ENCODE assay signal across 13 mouse cellular contexts in the genomic region with DNA sequence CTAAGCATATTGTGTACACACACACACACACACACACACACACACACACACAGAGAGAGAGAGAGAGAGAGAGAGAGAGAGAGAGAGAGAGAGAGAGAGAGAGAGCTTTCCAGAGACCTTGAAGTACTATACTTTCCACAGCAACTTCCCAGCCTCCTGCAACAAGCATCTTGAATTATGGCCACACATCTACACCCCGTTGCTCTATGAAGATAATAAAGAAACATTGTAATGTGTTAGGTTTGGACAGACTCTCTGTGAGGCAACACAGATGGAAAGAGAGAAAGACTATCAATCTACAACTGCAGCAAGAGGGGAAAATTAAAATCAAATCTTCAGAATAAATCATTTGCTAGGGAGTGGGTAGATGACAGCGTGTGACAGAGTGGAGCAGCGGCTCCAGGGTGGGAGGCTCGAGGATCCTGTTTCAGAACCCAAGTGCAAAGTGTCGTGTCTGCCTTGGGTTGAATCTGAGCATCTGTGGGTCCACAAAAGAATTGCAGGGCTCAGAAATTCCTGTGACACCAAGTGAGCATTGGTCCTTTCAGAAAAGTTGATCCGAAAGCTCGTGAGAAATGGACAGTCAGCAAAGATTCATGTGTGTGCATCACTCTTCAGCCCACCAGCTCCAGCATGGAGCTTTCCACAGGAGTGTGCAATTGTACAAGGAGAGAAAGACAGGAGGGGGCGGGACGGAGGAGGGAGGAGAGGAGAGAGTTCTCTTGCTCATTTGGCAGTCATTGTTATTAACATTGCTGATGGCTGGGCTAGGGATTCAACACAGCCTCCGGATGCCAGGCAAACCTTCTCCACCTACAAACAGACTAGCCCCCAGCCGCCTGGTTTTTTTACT.
DNase-seq lines count a peak whose midpoint lies in the region; ATAC-seq and TF ChIP-seq lines count a peak whose summit lies in the region.
"Had no signal": no experiment of that assay in that cellular context is flagged by ENCODE, and none has a peak within 500 bp of the region (broad histone marks: within the 10 kb centered on the region; RNA-seq: fewer than 3 reads in every experiment).

No protein-coding gene starts in this region.

- no peaks in the 10 kb centered on the region for H3K27me3 ChIP-seq in kidney, postnatal 0 days (ENCODE audit: insufficient read depth, low read length)
- H3K27me3 ChIP-seq in kidney, adult 2 months (replicated peaks; ENCODE audit: control insufficient read depth, insufficient read depth, low read length): no peaks in the 10 kb centered on the region
- no peaks in the 10 kb centered on the region for H3K27me3 ChIP-seq in intestine, postnatal 0 days (replicated peaks; ENCODE audit: control insufficient read depth, insufficient read depth, low read length)

- no peaks in the 10 kb centered on the region for H3K36me3 ChIP-seq in kidney, postnatal 0 days (ENCODE audit: insufficient read depth, low read length)
- H3K36me3 ChIP-seq in kidney, adult 2 months (ENCODE audit: control insufficient read depth, insufficient read depth, low read length): no peaks in the 10 kb centered on the region
- no peaks in the 10 kb centered on the region for H3K36me3 ChIP-seq in intestine, postnatal 0 days (ENCODE audit: control insufficient read depth, insufficient read depth)

- peak; percentile 54 for ATAC-seq in kidney, postnatal 0 days (replicated peaks; ENCODE audit: low FRiP score, low read depth)
- no peak for ATAC-seq in intestine, postnatal 0 days

- TF ChIP-seq CTCF in kidney, postnatal 0 days (IDR thresholded peaks at IDR 0.05; ENCODE audit: low read depth): peak; percentile 41; the same call in 1 of the 2 replicates
- TF ChIP-seq CTCF in kidney, adult 2 months (conservative IDR thresholded peaks at IDR 0.05; ENCODE audit: insufficient read depth, insufficient read length, low read depth, low read length): no peak
- TF ChIP-seq CTCF in intestine, postnatal 0 days (IDR thresholded peaks at IDR 0.05; ENCODE audit: low read depth): peak; percentile 32; the same call in 1 of the 2 replicates

- TF ChIP-seq POLR2A in kidney, adult 2 months (IDR thresholded peaks at IDR 0.05; ENCODE audit: low read depth, low read length): no peak

- peak; percentile 54 for DNase-seq in kidney, postnatal 0 days (ENCODE audit: low spot score)
- DNase-seq in kidney, adult 2 months: no peak
- peak; percentile 1 for DNase-seq in right cerebral cortex, adult 18-20 months
- DNase-seq in right cerebral cortex, postnatal 25 days: no peak
- no peak for DNase-seq in left cerebral cortex, postnatal 36 days (ENCODE audit: low spot score in 2 of 2)
- no peak for DNase-seq in lung, adult 18-20 months
- DNase-seq: cerebellum, adult 9-11 months; heart, adult 11 months; heart, postnatal 14 days; kidney, adult 18-20 months; lung, postnatal 10 days; midbrain, embryonic 14.5 days had no signal

- peak overlapping the region; percentile 27; the same call in 1 of the 2 replicates for H3K4me2 ChIP-seq in kidney, postnatal 0 days (ENCODE audit: low read length)
- no peak overlapping the region for H3K4me2 ChIP-seq in intestine, postnatal 0 days (replicated peaks; ENCODE audit: low read depth)

- no peaks in the 10 kb centered on the region for H3K9me3 ChIP-seq in kidney, postnatal 0 days (replicated peaks; ENCODE audit: low read length)
- H3K9me3 ChIP-seq in intestine, postnatal 0 days (ENCODE audit: control insufficient read depth): no peaks in the 10 kb centered on the region

- H3K9ac ChIP-seq in kidney, postnatal 0 days (ENCODE audit: low read depth, low read length): no peak overlapping the region
- H3K9ac ChIP-seq in intestine, postnatal 0 days (ENCODE audit: low read depth, low read length): no peak overlapping the region

- no peaks in the 10 kb centered on the region for H3K4me1 ChIP-seq in kidney, postnatal 0 days (replicated peaks; ENCODE audit: insufficient read depth, low read length)
- H3K4me1 ChIP-seq in kidney, adult 2 months (ENCODE audit: control insufficient read depth, insufficient read depth, low read length): no peaks in the 10 kb centered on the region
- no peaks in the 10 kb centered on the region for H3K4me1 ChIP-seq in intestine, postnatal 0 days (replicated peaks; ENCODE audit: control insufficient read depth, insufficient read depth, low read length)

- WGBS in kidney, postnatal 0 days: 20% methylated on average over 11 of the region's 11 CpGs
- 23% methylated on average over 11 of the region's 11 CpGs for WGBS in kidney, adult 2 months
- 56% methylated on average over 11 of the region's 11 CpGs for WGBS in intestine, postnatal 0 days

- intact Hi-C loops in left cerebral cortex, postnatal 36 days (cut with DNase I): no loop called here

- no peak overlapping the region for H3K4me3 ChIP-seq in kidney, postnatal 0 days (replicated peaks; ENCODE audit: low read depth, low read length)
- H3K4me3 ChIP-seq in kidney, adult 2 months (ENCODE audit: insufficient read depth, low read depth, low read length): no peak overlapping the region
- H3K4me3 ChIP-seq in intestine, postnatal 0 days (ENCODE audit: low read depth, low read length): no peak overlapping the region

- no peak overlapping the region for H3K27ac ChIP-seq in kidney, postnatal 0 days
- no peak overlapping the region for H3K27ac ChIP-seq in kidney, adult 2 months (ENCODE audit: insufficient read depth, low read depth, low read length)
- no peak overlapping the region for H3K27ac ChIP-seq in intestine, postnatal 0 days (ENCODE audit: low read depth, low read length)

Comparison
In these comparisons a context has a peak if more than half of its experiments do, and no peak if none do; other contexts are left out.
1. DNase-seq: peak in kidney, postnatal 0 days (single experiment) and right cerebral cortex, adult 18-20 months (single experiment); none in kidney, adult 2 months (single experiment), right cerebral cortex, postnatal 25 days (single experiment), left cerebral cortex, postnatal 36 days (0 of 2) and lung, adult 18-20 months (0 of 2).